Mouse (Mus musculus): ENCODE measurements around the gene Wfdc11. TPM values are rescaled to one million over a fixed set of nuclear protein-coding genes. Genes with fewer than 3 reads are reported as not detected.

Wfdc11 gene
- not detected for total RNA-seq (2023)

DNA sequence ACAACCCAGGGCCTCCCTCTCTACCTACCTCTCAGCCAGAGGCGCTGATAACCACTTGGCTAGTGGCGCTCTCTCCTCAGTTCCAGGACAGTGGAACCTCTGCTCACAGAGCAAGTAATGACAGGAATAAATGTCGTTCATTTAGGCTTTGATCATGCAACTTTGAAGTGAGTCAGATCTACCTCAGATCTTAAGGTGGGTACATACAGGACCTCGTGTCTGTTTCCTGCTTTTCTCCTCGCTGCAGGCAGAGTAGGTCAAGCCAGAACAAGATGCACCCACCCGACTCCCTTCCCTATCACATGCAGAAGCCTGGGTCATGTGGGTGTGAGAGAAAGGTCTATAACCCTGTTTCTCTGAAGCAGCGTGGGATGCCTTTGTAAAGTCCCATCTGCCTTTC is at the start of gene Wfdc11:
Wfdc11 (minus strand) TSS at position 101 of the 400 bp plus-strand sequence.

DNA sequence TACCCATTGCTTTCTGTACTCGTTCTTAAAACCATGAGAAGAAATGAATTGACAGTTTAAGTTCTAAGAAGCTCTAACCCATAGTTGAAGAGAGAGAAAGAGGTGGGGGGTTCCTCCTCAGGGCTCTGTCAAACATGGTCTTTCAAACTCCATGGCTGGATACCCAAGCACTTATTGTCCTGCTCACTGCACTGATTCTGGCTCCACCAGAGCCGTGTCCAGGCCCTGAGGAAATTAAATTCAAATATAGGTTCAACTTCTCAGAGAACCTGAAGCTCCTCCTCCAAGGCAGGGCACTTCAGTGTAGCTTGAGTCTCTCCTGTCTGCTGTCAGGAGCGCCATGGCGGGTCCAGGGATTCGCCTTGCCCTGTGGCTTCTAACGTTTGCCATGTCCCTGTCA is 41.1 kb upstream of the Wfdc11 start, which contains the start of gene Spint5:
Spint5 (plus strand) TSS at position 301 of the 400 bp plus-strand sequence.

DNA sequence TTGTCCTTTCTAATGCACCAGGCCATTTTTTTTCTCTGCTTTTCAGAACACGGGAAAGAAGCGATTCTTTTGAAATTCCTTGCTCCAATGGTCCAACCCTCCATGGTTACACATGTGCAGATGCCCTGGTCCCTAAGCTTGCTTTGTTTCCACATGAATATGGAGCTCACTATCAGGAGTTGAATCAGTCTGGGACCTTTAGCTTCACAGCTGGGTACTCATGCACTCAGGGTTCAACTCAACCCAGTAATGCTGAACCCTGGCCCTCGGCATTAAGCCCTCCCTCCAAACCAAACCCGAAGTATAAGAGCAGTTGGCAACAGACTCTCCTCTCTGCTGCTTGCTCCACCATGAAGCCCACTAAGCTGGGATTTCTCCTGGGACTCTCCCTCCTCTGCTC is 24.3 kb upstream of the Wfdc11 start, which contains the start of gene Spint4:
Spint4 (plus strand) TSS at position 301 of the 400 bp plus-strand sequence.

DNA sequence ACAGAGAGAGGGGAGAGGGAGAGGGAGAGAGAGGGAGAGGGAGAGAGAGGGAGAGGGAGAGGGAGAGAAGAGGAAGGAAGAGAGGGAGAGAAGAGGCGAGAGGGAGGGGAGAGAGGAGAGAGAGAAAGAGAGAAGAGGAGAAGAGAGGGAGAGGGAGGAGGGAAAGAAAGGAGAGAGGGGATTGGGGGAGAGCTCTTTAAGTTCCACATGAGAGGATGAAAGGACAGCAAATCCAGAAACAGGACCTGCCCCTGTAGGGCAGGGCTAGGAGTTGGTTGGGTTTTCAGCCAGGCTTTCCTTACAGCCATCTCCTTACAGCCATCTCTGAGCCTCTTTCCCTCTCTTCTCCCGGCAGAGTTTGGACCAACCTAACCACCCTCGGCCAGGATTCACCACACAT is 10.9 kb upstream of the Wfdc11 start, which contains the start of gene Wfdc13:
Wfdc13 (plus strand) TSS at position 301 of the 400 bp plus-strand sequence.

DNA sequence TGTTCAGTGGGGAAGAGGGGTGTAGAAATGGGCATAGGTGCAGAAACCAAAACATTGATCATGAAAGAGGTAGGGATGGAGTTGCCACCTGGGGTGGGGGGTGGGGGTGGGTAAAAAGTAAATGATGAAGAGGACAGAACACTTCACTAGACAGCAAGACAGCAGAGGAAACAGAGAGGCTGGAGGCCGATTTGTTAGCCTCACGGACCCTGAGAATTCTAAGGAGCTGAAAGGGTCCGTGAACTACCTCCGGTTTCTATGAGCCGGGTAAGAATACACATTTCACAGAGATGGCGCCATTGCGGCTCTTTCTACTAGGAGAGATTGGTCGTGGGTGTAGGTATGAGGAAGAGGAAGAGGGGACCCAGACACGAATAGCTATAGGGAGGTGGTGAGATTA is 17.4 kb downstream of the Wfdc11 start, which contains the start of gene Wfdc9:
Wfdc9 (minus strand) TSS at position 101 of the 400 bp plus-strand sequence.

DNA sequence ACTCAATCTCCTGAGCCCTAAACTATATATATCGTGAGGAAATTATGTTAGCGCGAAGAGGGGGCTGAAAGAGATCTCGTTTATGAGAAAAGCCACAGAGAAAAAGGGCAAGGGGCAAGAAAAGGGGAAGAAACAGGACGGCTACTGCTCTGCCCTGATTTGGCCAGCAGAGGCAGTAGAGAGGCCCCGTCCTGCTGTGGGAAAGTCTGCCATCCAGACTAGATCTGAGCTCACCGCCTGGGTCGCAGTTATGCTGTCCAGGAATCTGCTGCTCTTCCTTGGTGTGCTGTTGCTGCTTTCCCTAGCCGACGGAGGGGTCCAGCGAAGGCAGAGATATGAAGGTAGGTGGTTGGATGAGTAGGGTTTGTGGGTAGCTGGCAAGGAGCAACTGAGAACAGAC is 18.0 kb downstream of the Wfdc11 start, which contains the start of gene Wfdc10:
Wfdc10 (plus strand) TSS at position 189 of the 400 bp plus-strand sequence.

DNA sequence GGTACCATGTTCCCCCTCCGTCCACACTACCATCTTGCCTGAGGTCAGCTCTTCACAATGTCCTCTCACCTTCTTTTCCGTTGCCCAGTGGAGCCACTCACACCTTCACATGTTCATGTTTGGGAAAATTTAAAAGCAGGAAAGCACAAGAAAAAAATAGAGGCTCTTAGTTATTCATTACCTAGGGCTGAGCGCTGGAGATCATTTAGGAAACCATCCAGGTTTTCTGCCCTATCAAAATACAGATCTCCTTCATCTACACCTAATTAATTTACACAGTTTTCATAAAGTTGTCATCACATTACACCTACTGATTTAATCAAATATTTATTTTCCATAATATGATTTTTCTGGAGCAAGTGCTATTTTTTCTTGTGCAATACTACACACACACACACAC is 35.2 kb downstream of the Wfdc11 start, which contains the start of gene Wfdc16:
Wfdc16 (minus strand) TSS at position 101 of the 400 bp plus-strand sequence.

DNA sequence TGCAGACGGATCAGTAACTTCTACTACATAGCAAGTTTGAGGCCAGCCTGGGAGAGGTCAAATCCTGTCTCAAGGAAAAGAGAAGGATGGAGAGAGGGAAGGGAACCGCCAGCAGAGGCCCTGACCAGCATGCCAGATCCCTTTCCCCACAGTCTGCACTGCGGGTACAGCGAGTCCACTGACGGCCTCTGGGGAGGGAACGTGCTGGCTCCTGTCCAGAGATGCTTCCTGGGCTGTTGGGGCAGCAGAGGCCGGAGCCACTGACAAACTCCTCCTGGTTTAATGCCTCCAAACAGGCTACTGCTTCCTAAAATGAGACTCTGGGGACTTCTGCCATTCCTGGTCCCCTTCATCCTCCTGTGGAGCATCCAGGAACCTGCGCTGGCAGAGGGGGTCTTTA is 60.4 kb downstream of the Wfdc11 start, which contains the start of the genes Wfdc6b and Wfdc8:
Wfdc6b (plus strand) TSS at position 52 of the 400 bp plus-strand sequence.
Wfdc8 (minus strand) TSS at position 156 of the 400 bp plus-strand sequence.

Other genes with a start within 250 kb of the Wfdc11 start
- gene Sdc4, start 230.2 kb downstream of the Wfdc11 start, total RNA-seq (2023) = 12.5 TPM
- gene Sys1, start 217.1 kb downstream of the Wfdc11 start, total RNA-seq (2023) = 55.4 TPM
- 0.56 TPM for gene Gm20458, start 213.1 kb downstream of the Wfdc11 start, total RNA-seq (2023)
- gene Trp53tg5, start 200.4 kb downstream of the Wfdc11 start, total RNA-seq (2023) = not detected
- 4.5 TPM for gene Dbndd2, start 188.0 kb downstream of the Wfdc11 start, total RNA-seq (2023)
- 67.9 TPM for gene Pigt, start 176.6 kb downstream of the Wfdc11 start, total RNA-seq (2023)
- not detected for gene Wfdc2, start 111.7 kb downstream of the Wfdc11 start, total RNA-seq (2023)
- gene Spint3, start 100.6 kb downstream of the Wfdc11 start, total RNA-seq (2023) = not detected
- not detected for gene Wfdc6a, start 88.6 kb downstream of the Wfdc11 start, total RNA-seq (2023)
- not detected for gene Eppin, start 80.5 kb downstream of the Wfdc11 start, total RNA-seq (2023)
- gene Wfdc6b, start 60.6 kb downstream of the Wfdc11 start, total RNA-seq (2023) = not detected
- gene Wfdc8, start 60.5 kb downstream of the Wfdc11 start, total RNA-seq (2023) = not detected
- gene Wfdc16, start 35.3 kb downstream of the Wfdc11 start, total RNA-seq (2023) = not detected
- not detected for gene Wfdc10, start 18.0 kb downstream of the Wfdc11 start, total RNA-seq (2023)
- not detected for gene Wfdc9, start 17.5 kb downstream of the Wfdc11 start, total RNA-seq (2023)
- not detected for gene Wfdc13, start 11.0 kb upstream of the Wfdc11 start, total RNA-seq (2023)
- not detected for gene Spint4, start 24.4 kb upstream of the Wfdc11 start, total RNA-seq (2023)
- gene Spint5, start 41.2 kb upstream of the Wfdc11 start, total RNA-seq (2023) = not detected
- gene Wfdc3, start 71.8 kb upstream of the Wfdc11 start, total RNA-seq (2023) = not detected
- gene Dnttip1, start 71.9 kb upstream of the Wfdc11 start, total RNA-seq (2023) = 49.4 TPM
- 2.8 TPM for gene Ube2c, start 95.8 kb upstream of the Wfdc11 start, total RNA-seq (2023)
- 1.2 TPM for gene Tnnc2, start 105.9 kb upstream of the Wfdc11 start, total RNA-seq (2023)
- 0.35 TPM for gene Snx21, start 111.7 kb upstream of the Wfdc11 start, total RNA-seq (2023)
- 33.9 TPM for gene Acot8, start 130.8 kb upstream of the Wfdc11 start, total RNA-seq (2023)
- 2.2 TPM for gene Zswim3, start 131.0 kb upstream of the Wfdc11 start, total RNA-seq (2023)
- gene Zswim1, start 148.6 kb upstream of the Wfdc11 start, total RNA-seq (2023) = 10.8 TPM
- not detected for gene Spata25, start 154.4 kb upstream of the Wfdc11 start, total RNA-seq (2023)
- 103 TPM for gene Ctsa, start 158.8 kb upstream of the Wfdc11 start, total RNA-seq (2023)
- gene Neurl2, start 159.4 kb upstream of the Wfdc11 start, total RNA-seq (2023) = 0.59 TPM
- gene Pltp, start 183.6 kb upstream of the Wfdc11 start, total RNA-seq (2023) = 2.6 TPM
- 144 TPM for gene Pcif1, start 205.2 kb upstream of the Wfdc11 start, total RNA-seq (2023)
- gene Zfp335, start 237.7 kb upstream of the Wfdc11 start, total RNA-seq (2023) = 53.7 TPM

All from CD4-positive naive resting alpha-beta T cell, adult 76 days (primary cell).